Mouse (Mus musculus) hindbrain, embryonic 12.5 days (tissue): Measurements from ENCODE around the gene Clip4. TPM values are rescaled to one million over a fixed set of nuclear protein-coding genes. Genes with fewer than 3 reads are reported as not detected.

Experiments
- ATAC-seq: fragments of 200-750 bp; cut with Nextera tagmentation; 2 replicates; pipeline ENCODE4 v1.8.0; 2017; ENCODE audit warnings: moderate TSS enrichment; ENCODE audit not compliant: low FRiP score
- H3K27ac ChIP-seq: fragments of 300-500 bp; sonication (generic); 2 replicates; pipeline ENCODE4 v1.5.1; 2016; ENCODE audit warnings: mild to moderate bottlenecking
- H3K27me3 ChIP-seq: fragments of 300-500 bp; sonication (generic); 2 replicates; pipeline ENCODE4 v1.6.1; 2016; ENCODE audit warnings: mild to moderate bottlenecking
- H3K36me3 ChIP-seq: fragments of 300-500 bp; sonication (generic); 2 replicates; pipeline ENCODE4 v1.6.1; 2016; ENCODE audit warnings: mild to moderate bottlenecking
- H3K4me1 ChIP-seq: fragments of 300-500 bp; sonication (generic); 2 replicates; pipeline ENCODE4 v1.6.1; 2016
- H3K4me2 ChIP-seq: fragments of 300-500 bp; sonication (generic); replicated peaks from 2 replicates; pipeline ENCODE4 v1.6.1; 2016; ENCODE audit warnings: mild to moderate bottlenecking
- H3K4me3 ChIP-seq: fragments of 300-500 bp; sonication (generic); 2 replicates; pipeline ENCODE4 v1.5.1; 2016; ENCODE audit warnings: mild to moderate bottlenecking
- H3K9ac ChIP-seq: fragments of 300-500 bp; sonication (generic); 2 replicates; pipeline ENCODE4 v1.6.1; 2016; ENCODE audit warnings: mild to moderate bottlenecking, moderate library complexity
- H3K9me3 ChIP-seq: fragments of 300-500 bp; sonication (generic); replicated peaks from 2 replicates; pipeline ENCODE4 v1.6.1; 2016; ENCODE audit warnings: mild to moderate bottlenecking
- WGBS: fragments of 180-500 bp; shearing (Covaris S2); methylation state at CpG from one replicate; pipeline ENCODE4 v1.1.7; 2016; 5-methylcytosine and 5-hydroxymethylcytosine counted together
- polyA plus RNA-seq: library from polyadenylated mRNA; unstranded; fragments of >200 nt; fragmentation: Nextera tagmentation; extraction: Ambion mirVana; gene quantifications from 2 replicates; pipeline ENCODE4 v1.2.1, GENCODE M21; 2016

Gene Clip4
- polyA plus RNA-seq, 1 experiment from 2014 or later = 7.5 TPM

DNA sequence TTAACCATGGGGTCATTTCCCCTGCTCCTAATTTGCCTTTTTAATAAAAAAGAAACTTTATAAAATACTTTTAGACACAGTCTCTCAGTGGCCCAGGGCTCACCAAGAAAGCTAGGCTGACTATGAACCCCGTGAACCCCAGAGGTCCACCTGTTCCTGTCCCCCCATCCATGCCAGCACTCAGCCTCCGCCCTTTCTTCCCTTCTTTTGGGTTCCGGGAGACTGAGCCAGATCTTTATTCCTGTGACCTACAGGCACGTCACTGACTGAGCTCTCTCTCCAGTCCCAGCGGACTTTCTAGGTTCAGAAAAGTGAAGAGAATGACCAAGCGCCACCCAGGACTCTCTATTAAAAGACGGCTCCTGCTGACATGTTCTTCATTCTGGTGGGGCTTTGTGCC lies 107.2 kb downstream of the Clip4 start:
- no peaks in the 10 kb centered on the region for H3K4me1 ChIP-seq
- H3K27ac ChIP-seq = no peak overlapping the region
- no peak for ATAC-seq
- no peaks in the 10 kb centered on the region for H3K36me3 ChIP-seq
- no peaks in the 10 kb centered on the region for H3K9me3 ChIP-seq
- 76% methylated on average over 7 of the region's 7 CpGs for WGBS
- no peak overlapping the region for H3K9ac ChIP-seq
- H3K4me3 ChIP-seq = no peak overlapping the region
- H3K27me3 ChIP-seq = no peaks in the 10 kb centered on the region
- H3K4me2 ChIP-seq = no peak overlapping the region

DNA sequence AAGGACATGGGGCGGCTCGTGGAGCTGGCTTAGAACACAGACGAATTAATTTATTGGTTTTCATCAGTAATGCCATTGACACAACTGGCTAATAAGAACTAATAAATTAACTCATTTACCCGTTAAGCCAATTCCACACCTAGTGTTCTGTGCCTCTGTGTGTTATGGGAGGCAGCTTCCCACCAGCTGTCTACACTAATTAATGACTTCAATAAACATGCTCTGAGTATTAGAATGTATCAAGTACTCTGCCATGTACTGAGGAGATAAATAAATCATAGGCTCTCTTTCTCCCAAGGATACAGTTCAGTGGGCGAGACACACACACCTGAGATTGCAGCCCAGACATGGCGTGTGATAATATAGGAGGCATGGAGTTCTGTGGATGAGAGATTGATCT lies 113.1 kb downstream of the Clip4 start:
- no peak overlapping the region for H3K9ac ChIP-seq
- H3K36me3 ChIP-seq = no peaks in the 10 kb centered on the region
- no peaks in the 10 kb centered on the region for H3K27me3 ChIP-seq
- H3K4me1 ChIP-seq = no peaks in the 10 kb centered on the region
- H3K27ac ChIP-seq = no peak overlapping the region
- no peak overlapping the region for H3K4me2 ChIP-seq
- 85% methylated on average over 6 of the region's 6 CpGs for WGBS
- no peak overlapping the region for H3K4me3 ChIP-seq
- peaks cover 5% of the 10 kb centered on the region; the same call in 1 of the 2 replicates for H3K9me3 ChIP-seq
- no peak for ATAC-seq

DNA sequence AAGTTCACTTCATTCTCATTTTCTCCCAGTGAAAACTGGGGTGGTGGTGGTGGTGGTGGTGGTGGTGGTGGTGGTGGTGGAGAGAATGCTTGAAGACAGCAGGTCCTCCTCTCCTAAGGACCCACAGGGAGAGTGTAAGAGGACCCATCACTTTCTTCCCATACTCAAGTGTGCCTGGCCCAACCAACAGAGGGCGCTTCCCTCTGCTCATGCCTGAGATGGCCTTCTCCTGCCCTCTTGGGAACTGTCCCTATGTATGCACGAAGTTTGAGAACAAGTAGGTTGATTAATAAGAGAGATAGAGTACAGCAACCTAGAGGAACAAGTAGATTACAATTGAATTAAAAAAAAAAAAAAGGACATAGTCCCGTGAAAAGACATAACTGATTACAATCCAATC lies 140.8 kb downstream of the Clip4 start:
- no peak overlapping the region for H3K9ac ChIP-seq
- H3K4me1 ChIP-seq = no peaks in the 10 kb centered on the region
- H3K4me3 ChIP-seq = no peak overlapping the region
- ATAC-seq = no peak
- H3K4me2 ChIP-seq = no peak overlapping the region
- no peak overlapping the region for H3K27ac ChIP-seq
- no peaks in the 10 kb centered on the region for H3K9me3 ChIP-seq
- WGBS = 46% methylated on average over 3 of the region's 3 CpGs
- H3K36me3 ChIP-seq = no peaks in the 10 kb centered on the region
- H3K27me3 ChIP-seq = no peaks in the 10 kb centered on the region

DNA sequence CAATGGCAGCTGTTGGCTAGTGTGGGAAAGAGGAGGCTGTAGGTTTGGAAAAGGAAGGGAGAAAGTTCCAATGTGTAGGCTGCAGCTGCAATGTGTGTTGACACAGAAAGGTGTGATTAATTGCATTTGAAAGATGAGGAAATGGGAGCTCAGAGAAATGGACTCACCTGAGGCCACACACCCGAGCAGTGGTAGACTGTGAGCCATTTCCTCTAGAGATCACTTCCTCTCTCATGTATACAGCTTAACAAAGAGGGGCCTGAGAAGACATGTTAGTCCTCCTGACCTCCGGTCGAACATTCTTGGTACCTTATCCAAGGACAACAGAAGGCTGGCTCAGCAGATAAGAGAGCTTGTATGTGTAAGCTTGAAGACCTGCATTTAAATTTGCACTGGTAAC lies 144.9 kb downstream of the Clip4 start:
- no peak overlapping the region for H3K4me3 ChIP-seq
- ATAC-seq = no peak
- H3K4me1 ChIP-seq = no peaks in the 10 kb centered on the region
- 71% methylated on average over 3 of the region's 3 CpGs for WGBS
- no peaks in the 10 kb centered on the region for H3K9me3 ChIP-seq
- H3K4me2 ChIP-seq = no peak overlapping the region
- no peak overlapping the region for H3K27ac ChIP-seq
- no peak overlapping the region for H3K9ac ChIP-seq
- no peaks in the 10 kb centered on the region for H3K36me3 ChIP-seq
- no peaks in the 10 kb centered on the region for H3K27me3 ChIP-seq

Other genes starting within 250 kb of the Clip4 start
- 32.2 and 33.3 TPM in 2 replicates for gene Ndc80, start 241.6 kb upstream of the Clip4 start, polyA plus RNA-seq
- gene Spdya, start 216.4 kb upstream of the Clip4 start, polyA plus RNA-seq = 0.99 TPM in 2 replicates
- 66.9 and 67.4 TPM in 2 replicates for gene Wdr43, start 152.6 kb upstream of the Clip4 start, polyA plus RNA-seq
- 0.07 and 0.19 TPM in 2 replicates for gene Togaram2, start 95.2 kb upstream of the Clip4 start, polyA plus RNA-seq
- gene Pcare, start 15.6 kb upstream of the Clip4 start, polyA plus RNA-seq = not detected in 2 replicates